ENCODE assay signal across 9 mouse cellular contexts in genomic region chr1:177703147-177703807, GRCm38 (mm10). TPM values are rescaled to one million over a fixed set of nuclear protein-coding genes. Genes with fewer than 3 reads are reported as not detected.
DNase-seq lines count a peak whose midpoint lies in the region; ATAC-seq and TF ChIP-seq lines count a peak whose summit lies in the region.
"Had no signal": no experiment of that assay in that cellular context is flagged by ENCODE, and none has a peak within 500 bp of the region (broad histone marks: within the 10 kb centered on the region; RNA-seq: fewer than 3 reads in every experiment).

No protein-coding gene starts in this region.

- no peak overlapping the region for H3K27ac ChIP-seq in limb, embryonic 11.5 days (replicated peaks; ENCODE audit: low read depth, low read length)
- no peak overlapping the region for H3K27ac ChIP-seq in limb, embryonic 10.5 days
- no peak overlapping the region for H3K27ac ChIP-seq in embryonic facial prominence, embryonic 12.5 days
- no peak overlapping the region for H3K27ac ChIP-seq in hindbrain, embryonic 13.5 days

- H3K4me1 ChIP-seq in limb, embryonic 11.5 days (ENCODE audit: control insufficient read depth, insufficient read depth, low read length), result no peaks in the 10 kb centered on the region
- H3K4me1 ChIP-seq in limb, embryonic 10.5 days, result peaks cover 9% of the 10 kb centered on the region
- H3K4me1 ChIP-seq in embryonic facial prominence, embryonic 12.5 days, result no peaks in the 10 kb centered on the region
- peaks cover 5% of the 10 kb centered on the region for H3K4me1 ChIP-seq in hindbrain, embryonic 13.5 days (replicated peaks)

- H3K9ac ChIP-seq in limb, embryonic 11.5 days (ENCODE audit: low read length), result no peak overlapping the region
- no peak overlapping the region for H3K9ac ChIP-seq in embryonic facial prominence, embryonic 12.5 days
- no peak overlapping the region for H3K9ac ChIP-seq in hindbrain, embryonic 13.5 days

- intact Hi-C loops in gastrocnemius, postnatal 14 days (cut with DNase I; ENCODE audit: low total_unique reads), result no loop called here
- intact Hi-C loops in left cerebral cortex, postnatal 10 days (cut with DNase I), result no loop called here
- intact Hi-C loops in left cerebral cortex, postnatal 14 days (cut with DNase I), result loop anchor here (5.0 kb wide), 1 partner anchor 826 kb away; no protein-coding TSS in a partner anchor

- H3ac ChIP-seq in myocyte (ENCODE audit: control insufficient read depth, insufficient read length), result no peak overlapping the region

- WGBS in limb, embryonic 11.5 days, result 60% methylated on average over 6 of the region's 6 CpGs
- WGBS in limb, embryonic 10.5 days, result 54% methylated on average over 6 of the region's 6 CpGs
- WGBS in embryonic facial prominence, embryonic 12.5 days, result 45% methylated on average over 6 of the region's 6 CpGs
- 48% methylated on average over 6 of the region's 6 CpGs for WGBS in hindbrain, embryonic 13.5 days

- ATAC-seq in limb, embryonic 11.5 days (ENCODE audit: insufficient number of reproducible peaks, low FRiP score, low TSS enrichment, low read depth), result no peak
- no peak for ATAC-seq in embryonic facial prominence, embryonic 12.5 days (ENCODE audit: insufficient number of reproducible peaks, insufficient read depth, low FRiP score, low TSS enrichment)
- peak; percentile 10; the same call in 1 of the 2 replicates for ATAC-seq in hindbrain, embryonic 13.5 days (ENCODE audit: low FRiP score)

- no peaks in the 10 kb centered on the region for H3K36me3 ChIP-seq in limb, embryonic 11.5 days (ENCODE audit: control insufficient read depth, insufficient read depth, low read length)
- no peaks in the 10 kb centered on the region for H3K36me3 ChIP-seq in limb, embryonic 10.5 days
- H3K36me3 ChIP-seq in embryonic facial prominence, embryonic 12.5 days, result no peaks in the 10 kb centered on the region
- H3K36me3 ChIP-seq in hindbrain, embryonic 13.5 days, result no peaks in the 10 kb centered on the region
- H3K36me3 ChIP-seq in myocyte (ENCODE audit: control insufficient read depth, insufficient read depth), result no peaks in the 10 kb centered on the region

- H3K9me3 ChIP-seq in limb, embryonic 11.5 days (ENCODE audit: control insufficient read depth, low read length), result no peaks in the 10 kb centered on the region
- H3K9me3 ChIP-seq in limb, embryonic 10.5 days (replicated peaks), result no peaks in the 10 kb centered on the region
- H3K9me3 ChIP-seq in embryonic facial prominence, embryonic 12.5 days, result no peaks in the 10 kb centered on the region
- no peaks in the 10 kb centered on the region for H3K9me3 ChIP-seq in hindbrain, embryonic 13.5 days

- no peak overlapping the region; the same call in 1 of the 2 replicates for H3K4me3 ChIP-seq in limb, embryonic 11.5 days (ENCODE audit: low read depth, low read length)
- H3K4me3 ChIP-seq in limb, embryonic 10.5 days, result no peak overlapping the region
- peak overlapping the region; percentile 38; the same call in 1 of the 2 replicates for H3K4me3 ChIP-seq in embryonic facial prominence, embryonic 12.5 days
- peak overlapping the region; percentile 43; the same call in 1 of the 2 replicates for H3K4me3 ChIP-seq in hindbrain, embryonic 13.5 days
- H3K4me3 ChIP-seq in myocyte, result peak overlapping the region; percentile 23

- H3K27me3 ChIP-seq in limb, embryonic 11.5 days (ENCODE audit: control insufficient read depth, insufficient read depth, low read length), result no peaks in the 10 kb centered on the region
- H3K27me3 ChIP-seq in limb, embryonic 10.5 days (ENCODE audit: low read depth, poor library complexity, severe bottlenecking), result no peaks in the 10 kb centered on the region
- no peaks in the 10 kb centered on the region; the same call in 1 of the 2 replicates for H3K27me3 ChIP-seq in embryonic facial prominence, embryonic 12.5 days
- H3K27me3 ChIP-seq in hindbrain, embryonic 13.5 days, result 0 out of 2 replicates have a peak, but pooled peaks cover 3% of the 10 kb centered on the region
- H3K27me3 ChIP-seq in myocyte (ENCODE audit: control insufficient read depth, insufficient read depth, insufficient read length), result no peaks in the 10 kb centered on the region

- no peaks in the 10 kb centered on the region for H3K79me2 ChIP-seq in myocyte (ENCODE audit: control insufficient read depth, insufficient read depth)

- DNase-seq in limb, embryonic 11.5 days (ENCODE audit: low spot score), result no peak
- no peak for DNase-seq in limb, embryonic 10.5 days (ENCODE audit: low spot score)
- DNase-seq in gastrocnemius, postnatal 14 days, result no peak
- no peak for DNase-seq in left cerebral cortex, postnatal 10 days (ENCODE audit: extremely low spot score in 1 of 2, low spot score in 2 of 2)
- DNase-seq in left cerebral cortex, postnatal 14 days (ENCODE audit: low spot score in 2 of 2), result no peak

- no peak for TF ChIP-seq POLR2A in myocyte (IDR thresholded peaks at IDR 0.05; ENCODE audit: insufficient read length, low read depth)

- H3K4me2 ChIP-seq in limb, embryonic 11.5 days (ENCODE audit: low read depth, severe bottlenecking), result peak overlapping the region; percentile 85; the same call in 1 of the 2 replicates
- peak overlapping the region; percentile 68 for H3K4me2 ChIP-seq in embryonic facial prominence, embryonic 12.5 days (replicated peaks)
- H3K4me2 ChIP-seq in hindbrain, embryonic 13.5 days, result peak overlapping the region; percentile 77
- H3K4me2 ChIP-seq in myocyte (ENCODE audit: low read depth), result peak overlapping the region; percentile 98

TF ChIP-seq in myocyte, 11 proteins besides CTCF, POLR2A, EP300 and RAD21:
- TF ChIP-seq MAX (IDR thresholded peaks at IDR 0.05; ENCODE audit: low read depth), result no peak
- TF ChIP-seq TCF12 (IDR thresholded peaks at IDR 0.05; ENCODE audit: insufficient read depth, poor library complexity, severe bottlenecking), result no peak
- no peak for TF ChIP-seq SRF (IDR thresholded peaks at IDR 0.05; ENCODE audit: control insufficient read depth, insufficient read length, low read depth)
- TF ChIP-seq TCF3 (IDR thresholded peaks at IDR 0.05; ENCODE audit: insufficient read length, low read depth), result no peak

RNA-seq across cellular contexts. Expression of gene 1700016C15Rik, which starts 26.3 kb away (rescaled TPM):
- not detected in 2 replicates for polyA plus RNA-seq in limb, embryonic 11.5 days (2014; fragmentation: Nextera tagmentation; extraction: Ambion mirVana)
- polyA plus RNA-seq in limb, embryonic 10.5 days (2016; fragmentation: Nextera tagmentation; extraction: Ambion mirVana), result not detected in 2 replicates
- not detected in 2 replicates for polyA plus RNA-seq in embryonic facial prominence, embryonic 12.5 days (2016; fragmentation: Nextera tagmentation; extraction: Ambion mirVana)
- 0.30 TPM in 1 of 2 replicates, not detected in the other for polyA plus RNA-seq in hindbrain, embryonic 13.5 days (2015; fragmentation: Nextera tagmentation; extraction: Ambion mirVana)
- polyA plus RNA-seq in myocyte (2012; fragmentation: generic; extraction: Trizol), result not detected
- total RNA-seq in gastrocnemius, postnatal 14 days (2021), result under 1 TPM; 0.31 to 0.47 TPM
- total RNA-seq in left cerebral cortex, postnatal 10 days (2021), result not detected
- not detected for total RNA-seq in left cerebral cortex, postnatal 14 days (2021)
- total RNA-seq: layer of hippocampus, adult 18-20 months had no signal

Comparison
In these comparisons a context has a peak if more than half of its experiments do, and no peak if none do; other contexts are left out.
1. H3K4me3 ChIP-seq: peak in embryonic facial prominence, embryonic 12.5 days (single experiment), hindbrain, embryonic 13.5 days (single experiment) and myocyte (single experiment); none in limb, embryonic 11.5 days (single experiment) and limb, embryonic 10.5 days (single experiment).
2. Peak in every context shown above with its lines, with median percentiles within 50 percentile points of each other: H3K4me2 ChIP-seq.